Mouse (Mus musculus): ENCODE results near the gene Cecr2.
"Not testable (repeated sequence)": the region's sequence is repeated elsewhere in the genome, so short reads cannot be mapped to it uniquely, and the experiment has no call there.

The Cecr2 gene

DNA sequence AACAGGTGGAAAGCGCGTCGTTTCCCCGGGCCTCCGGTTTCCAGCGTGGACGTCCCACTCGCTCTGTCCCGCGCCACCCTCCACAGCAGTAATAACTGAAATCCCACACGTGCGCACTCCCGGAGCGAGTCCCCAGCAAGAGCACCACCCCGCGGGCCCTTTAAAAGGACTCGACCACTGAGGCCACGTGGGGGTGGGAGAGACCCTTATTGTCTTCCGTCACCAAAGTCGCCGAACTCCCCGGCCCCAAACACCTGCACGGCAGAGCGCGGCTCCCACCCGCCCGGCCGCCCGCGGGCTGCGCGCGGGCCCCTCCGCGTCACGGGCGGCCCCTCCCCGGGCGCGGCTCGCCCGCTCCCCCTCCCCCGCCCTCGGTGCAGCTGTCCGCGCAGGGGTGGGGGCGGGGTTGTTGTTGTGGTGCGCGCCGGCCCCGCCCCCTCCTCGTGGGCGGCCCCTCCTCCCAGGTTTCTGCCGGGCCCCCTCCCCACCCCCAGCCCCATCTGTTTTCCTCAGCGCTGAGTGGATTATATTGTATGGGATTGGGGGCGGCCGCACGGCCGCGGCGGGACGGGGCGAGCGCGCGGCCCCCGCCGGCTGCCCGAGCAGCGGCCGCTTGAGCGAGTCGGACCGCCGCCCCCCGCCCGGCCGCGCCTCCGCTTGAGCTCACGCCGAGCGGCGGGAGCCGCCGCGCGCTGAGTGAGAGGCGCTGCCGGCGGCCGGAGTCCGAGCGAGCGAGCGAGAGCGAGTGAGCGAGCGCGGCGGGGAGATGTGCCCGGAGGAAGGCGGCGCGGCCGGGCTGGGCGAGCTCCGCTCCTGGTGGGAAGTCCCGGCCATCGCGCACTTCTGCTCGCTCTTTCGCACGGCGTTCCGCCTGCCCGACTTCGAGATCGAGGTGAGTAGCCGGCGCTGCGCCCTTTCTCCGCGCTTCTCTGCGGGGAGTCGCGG lies at the start of gene Cecr2:
TSS of gene Cecr2 (plus strand) at position 554 of the 945 bp plus-strand sequence.
- DNase-seq: peak; percentile 76

DNA sequence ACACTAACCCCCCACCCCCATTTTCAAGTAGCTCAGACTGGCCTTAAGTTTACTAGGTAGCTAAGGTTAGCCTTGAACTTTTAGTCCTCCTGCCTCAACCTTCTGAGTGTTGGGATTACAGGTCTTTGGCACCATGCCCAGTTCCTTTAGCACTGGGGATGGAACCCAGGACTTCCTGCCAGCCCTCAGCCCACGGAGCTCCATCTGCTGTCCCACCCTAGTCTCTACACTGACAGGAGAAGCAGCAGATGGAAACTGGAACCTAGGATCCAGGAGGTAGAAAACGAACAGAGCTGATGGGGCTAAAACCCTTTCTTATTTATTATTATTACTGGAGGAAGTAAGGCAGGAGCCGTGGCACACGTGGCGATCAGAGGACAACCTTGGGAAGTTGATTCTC lies 48.6 kb upstream of the Cecr2 start:
- DNase-seq: no peak

DNA sequence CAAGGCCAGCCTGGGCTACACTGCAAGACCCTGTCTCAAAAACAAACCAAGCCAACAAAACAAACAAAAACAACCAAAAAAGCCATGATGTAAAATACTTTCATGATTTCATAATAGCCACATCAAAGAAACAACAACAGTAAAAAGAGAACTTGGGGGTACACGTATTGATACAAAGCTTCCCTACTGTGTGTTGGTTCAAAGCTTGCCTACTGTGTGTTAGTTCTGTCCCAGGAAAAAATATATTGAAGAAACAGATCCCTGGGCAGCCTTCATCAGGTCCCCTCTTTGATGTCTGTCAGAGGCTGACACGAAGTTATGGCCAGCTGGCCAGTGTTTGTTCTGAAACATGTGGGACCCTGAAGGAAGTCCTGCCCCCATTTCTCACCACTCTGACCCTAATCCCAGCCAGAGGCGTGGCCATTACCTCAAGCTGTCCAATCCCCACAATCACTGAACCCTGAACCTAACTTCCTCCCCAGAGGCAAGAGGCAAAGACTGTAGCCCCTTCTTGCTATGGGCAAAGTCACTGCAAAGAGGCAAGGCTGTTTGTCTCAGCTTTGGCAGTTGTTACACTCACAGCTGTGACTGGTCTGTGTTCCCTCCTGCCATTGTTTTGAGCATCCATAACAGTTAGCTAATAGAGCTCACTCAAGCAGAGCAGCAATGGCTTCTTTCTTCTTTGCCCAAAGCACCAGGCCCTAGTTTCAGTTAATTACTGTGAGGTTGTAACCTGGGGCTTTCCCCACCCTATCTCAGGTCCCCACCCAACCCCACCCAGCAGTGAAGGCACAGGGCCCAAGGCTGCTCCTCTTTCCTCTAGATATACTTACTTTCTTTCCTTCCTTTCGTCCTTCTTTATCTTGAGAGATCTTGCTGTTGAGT lies 47.4 kb upstream of the Cecr2 start:
- DNase-seq: no peak

DNA sequence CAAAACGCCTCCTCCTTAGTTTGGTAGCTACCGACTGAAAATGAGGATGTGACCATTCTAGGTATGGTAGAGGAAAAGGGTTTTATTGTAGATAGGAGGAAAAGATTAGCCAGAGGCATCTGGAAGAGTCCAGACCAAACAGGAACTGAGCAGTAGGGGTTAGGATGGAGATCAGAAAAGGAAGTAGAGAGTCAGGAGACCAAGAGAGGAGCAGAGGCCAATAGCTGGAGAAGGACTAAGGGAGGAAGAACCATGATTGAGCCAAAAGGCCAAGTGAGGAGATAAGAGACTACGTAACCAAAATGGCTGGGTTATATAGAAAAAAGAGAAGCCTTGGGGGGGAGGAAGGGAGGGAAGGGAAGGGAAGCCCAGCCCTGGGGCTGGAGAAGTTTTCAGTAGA lies 46.0 kb upstream of the Cecr2 start:
- DNase-seq: no peak

DNA sequence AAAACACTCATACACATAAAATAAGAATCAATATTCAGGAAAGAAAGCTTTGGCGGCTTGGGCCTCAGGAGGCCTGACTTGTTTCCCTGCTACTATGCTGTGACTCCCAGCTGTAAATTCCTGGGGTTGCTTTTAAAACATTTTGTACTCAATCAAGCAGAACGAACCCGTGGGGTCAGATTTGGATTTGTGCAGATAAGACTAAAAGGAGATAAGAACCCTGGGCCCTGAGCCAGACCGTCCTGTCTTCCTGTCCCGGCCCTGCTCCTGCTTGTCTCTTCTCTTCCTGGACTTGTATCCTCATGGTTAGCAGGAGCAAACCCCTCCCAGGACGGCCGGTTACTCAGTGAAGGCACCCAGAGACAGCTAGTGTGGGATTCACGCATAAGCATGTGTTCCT lies 41.1 kb upstream of the Cecr2 start:
- peak; percentile 37 for DNase-seq

DNA sequence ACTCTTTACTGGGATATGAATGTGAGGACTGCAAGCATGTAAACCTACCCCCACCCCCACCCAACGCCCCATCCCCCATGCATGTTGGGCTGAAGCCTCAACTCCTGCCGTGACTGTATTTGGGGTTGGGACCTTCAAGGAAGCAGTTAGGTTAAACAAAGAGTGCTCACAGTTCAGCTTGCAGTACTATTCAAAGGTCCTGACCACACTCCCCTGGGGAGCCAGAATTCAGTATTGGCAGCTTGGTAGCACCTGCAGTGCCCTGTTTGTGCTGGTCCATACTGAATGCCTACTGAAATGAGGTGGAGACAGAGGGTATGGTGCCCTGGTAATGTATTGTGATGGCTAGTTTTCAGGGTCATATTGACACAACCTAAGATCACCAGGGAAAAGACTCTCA lies 39.1 kb upstream of the Cecr2 start:
- DNase-seq: no peak

DNA sequence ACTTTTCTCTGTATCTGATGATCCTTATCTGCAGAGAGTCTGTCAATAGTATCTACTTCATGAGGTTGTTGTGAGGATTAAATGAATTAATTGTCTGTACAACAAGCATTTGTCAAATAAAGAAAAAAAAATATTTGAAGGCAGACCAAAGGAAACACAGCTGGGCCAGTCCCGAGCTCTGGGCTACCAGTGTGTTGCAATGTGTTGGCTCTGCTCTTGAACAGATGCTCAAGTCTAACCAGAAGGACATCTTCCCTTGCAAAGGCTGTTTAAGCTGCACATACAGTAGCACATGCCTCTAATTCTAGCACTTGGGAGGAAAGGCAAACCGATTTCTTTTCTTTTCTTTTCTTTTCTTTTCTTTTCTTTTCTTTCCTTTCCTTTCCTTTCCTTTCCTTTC lies 37.2 kb upstream of the Cecr2 start:
- DNase-seq: no peak

DNA sequence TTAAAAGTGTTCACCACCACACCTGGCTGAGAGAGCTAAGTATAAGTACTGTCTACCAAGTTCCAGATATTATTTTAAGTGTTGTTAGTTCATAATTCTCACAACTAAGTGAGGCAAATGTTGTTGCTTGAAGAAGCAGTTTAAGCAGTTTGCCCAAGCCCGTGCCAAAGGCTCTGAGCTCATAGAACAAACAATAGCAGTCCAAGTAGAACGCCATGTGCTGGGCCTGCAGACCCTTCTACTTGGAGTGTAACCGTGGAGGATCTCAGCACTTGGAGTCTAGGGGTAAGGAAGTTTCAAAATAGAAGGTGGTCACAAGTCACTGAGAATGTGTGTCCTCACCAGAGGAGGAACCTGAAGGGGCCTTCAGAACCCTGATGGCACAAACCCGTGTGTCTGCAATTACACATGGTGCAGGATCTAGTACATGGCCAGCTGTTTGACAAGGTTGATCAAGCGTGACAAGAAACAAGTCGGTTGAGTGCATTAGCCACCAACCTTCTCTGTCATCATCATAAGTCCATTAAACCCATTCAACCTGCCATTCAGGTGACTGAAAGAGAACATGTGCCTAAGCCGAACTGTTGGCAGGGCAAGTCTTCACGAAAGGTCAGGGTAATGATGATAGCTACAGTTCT lies 30.7 kb upstream of the Cecr2 start:
- no peak for DNase-seq

DNA sequence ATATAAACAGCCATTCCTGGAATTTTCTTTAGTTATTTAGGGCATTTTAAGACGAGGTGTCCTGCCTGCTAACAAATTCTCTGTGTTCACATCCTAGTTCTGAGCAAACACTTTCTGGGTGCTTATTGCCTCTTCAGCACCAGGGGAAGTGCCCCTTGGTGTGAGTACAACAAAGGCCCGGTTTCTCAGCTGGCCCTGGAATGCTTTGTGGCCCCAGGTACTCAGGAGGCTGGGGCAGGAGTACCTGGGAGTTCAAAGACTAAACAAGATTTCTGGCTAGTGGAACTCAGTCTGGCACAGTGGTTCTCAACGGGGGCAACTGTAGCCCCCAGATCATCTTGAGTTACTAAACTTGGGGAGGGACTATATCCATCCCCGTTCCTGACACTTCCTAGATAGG lies 26.6 kb upstream of the Cecr2 start:
- no peak for DNase-seq

DNA sequence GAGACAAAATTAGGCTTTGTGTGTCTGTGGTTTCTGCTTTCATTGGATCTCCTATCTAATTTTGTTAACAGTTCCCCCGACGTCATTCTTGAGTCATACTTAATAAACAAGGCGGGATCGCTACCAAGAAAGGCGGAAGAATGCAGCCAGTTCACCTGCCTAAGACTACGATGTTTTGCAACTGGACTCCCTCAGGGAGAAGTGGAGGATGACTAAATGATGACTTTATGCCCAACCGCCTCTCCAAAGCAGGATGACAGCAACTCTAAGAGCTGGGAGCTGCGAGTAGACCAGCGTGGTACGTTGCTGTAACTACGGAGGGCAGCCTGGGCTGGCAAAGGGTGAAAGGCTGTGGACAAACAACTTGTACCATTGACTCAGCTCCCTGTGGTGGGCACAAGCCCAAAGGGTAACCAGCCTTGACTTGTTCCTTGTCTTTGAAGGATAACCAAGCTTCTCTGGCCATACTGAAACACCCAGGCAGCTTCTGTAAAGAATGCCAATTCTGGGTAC lies 24.2 kb upstream of the Cecr2 start:
- no peak for DNase-seq

DNA sequence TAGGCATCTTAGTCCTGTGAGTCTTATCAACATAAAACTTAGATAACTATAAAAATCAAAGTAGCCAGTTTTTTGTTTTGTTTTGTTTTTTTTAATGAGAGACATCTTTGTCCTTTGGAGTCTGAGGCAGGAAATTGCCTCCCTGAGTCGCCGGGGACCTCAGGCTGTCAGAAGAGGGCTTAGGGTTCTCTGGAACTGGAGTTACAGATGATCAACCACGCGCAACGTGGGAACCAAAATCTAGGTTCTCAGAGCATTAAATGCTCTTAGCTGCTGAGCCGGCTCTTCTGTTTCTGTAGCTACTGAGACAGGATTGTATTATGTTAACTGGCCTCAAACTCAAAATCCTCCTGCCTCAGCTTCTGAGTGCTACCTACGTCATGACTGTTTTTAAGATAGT lies 22.4 kb upstream of the Cecr2 start:
- DNase-seq: no peak

DNA sequence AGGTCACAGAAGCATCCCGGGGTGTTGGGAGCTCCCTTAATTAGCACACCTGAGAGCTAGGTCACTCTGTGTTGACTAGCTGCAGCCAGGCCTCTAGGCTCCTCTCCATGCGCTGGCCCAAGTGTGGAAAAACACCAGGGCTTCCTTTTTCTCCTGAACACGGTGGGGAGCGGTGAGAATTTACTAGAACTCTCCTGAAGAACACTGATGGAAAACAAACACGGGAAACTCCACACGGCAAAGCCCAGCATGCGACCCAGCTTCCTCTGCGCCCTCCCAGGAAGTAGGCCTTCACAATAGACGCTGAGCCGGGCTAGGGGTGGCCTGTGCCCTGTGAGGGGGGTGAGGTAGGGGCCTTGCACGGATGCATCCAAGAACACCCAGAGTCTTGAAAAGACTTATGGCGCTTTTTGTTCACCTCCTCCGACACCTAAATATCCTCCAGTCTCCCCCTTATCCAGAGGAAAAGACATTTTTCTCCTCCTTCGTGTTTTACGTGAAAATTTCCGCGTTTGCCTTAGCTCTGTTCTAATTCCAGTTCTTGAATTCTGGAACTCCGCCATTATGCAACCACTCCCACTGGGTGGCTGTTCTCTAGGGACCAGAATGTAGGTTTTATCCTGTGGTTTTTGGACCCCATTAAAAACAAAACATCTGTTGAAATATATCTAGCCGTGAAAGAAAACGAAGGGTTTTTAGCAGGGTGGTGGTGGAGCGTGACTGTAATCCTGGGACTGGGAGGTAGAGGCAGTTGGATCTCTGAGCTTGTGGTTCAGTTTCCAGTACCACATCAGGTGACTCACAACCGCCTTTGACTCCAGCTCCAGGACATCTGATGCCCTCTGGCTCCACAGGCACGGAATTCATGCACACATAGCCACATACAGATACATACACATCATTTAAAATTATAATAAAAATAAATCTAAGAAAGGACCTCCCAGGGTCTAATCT lies 21.5 kb upstream of the Cecr2 start:
- no peak for DNase-seq

DNA sequence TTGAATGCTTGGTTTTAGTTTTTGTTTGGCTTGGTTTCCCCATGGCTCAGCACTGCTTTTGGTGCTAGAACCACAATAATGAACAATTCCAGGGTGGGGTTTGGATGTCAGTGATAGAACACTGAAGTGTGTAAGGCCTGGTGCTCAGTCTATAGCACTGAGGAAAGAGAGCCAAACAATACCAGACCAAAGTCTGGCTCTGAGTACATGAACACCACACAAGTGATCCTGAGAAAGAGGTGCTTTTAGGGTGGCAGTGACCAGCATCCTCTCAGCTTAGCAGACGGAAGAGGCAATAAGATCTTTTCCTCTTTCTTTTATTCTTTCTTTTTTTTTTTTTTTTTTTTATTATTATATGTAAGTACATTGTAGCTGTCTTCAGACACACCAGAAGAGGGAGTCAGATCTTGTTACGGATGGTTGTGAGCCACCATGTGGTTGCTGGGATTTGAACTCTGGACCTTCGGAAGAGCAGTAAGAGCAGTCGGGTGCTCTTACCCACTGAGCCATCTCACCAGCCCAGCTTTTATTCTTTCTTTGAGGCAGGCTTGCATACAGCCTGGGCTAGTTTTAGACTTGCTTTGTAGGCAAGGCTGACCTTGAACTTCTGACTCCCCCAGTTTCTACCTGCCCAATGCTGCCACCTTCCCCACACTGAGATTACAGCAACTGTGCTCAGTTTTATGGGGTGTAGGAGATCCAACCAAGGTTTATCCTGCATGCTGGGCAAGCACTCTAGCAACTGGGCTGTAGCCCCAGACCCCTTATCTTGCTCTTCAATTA lies 18.7 kb upstream of the Cecr2 start:
- DNase-seq: not testable (repeated sequence)

DNA sequence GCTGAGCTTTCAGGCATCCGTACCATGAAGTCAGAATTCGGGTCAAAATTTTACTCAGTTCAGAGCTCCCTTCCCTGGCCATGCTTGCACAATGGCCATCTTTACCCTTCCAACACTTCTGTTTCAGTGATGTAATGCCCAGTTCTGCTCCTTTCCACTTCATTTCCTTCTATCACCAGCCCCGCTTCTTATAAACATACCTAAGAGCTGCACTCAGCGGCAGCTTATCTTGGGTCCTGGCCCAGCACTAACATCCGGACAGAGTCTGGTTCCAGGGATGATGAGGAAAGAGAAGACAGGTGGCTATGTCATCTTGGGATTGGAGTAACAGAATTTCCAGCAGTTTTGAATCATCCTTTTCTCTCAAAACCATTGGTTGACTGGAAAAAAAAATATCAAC lies 18.0 kb upstream of the Cecr2 start:
- no peak for DNase-seq

DNA sequence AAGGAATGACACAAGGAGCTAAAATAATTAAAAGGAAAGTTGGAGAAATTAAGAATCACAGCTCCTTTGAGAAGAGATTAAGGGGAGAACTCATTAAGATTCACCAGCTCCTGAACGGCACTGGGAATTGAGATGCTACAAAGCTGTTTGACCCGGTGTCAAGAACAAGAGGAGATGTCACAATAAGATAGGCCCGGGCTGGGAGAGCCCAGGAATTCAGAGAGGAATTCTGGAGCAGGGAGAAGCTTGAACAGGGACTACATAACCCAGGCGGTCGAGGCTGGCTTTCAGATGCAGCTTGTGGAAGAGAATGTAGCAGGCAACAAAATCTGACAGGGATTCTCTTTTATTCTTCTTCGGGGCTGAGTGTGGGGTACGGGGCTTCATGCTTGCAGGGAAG lies 13.5 kb upstream of the Cecr2 start:
- no peak for DNase-seq

DNA sequence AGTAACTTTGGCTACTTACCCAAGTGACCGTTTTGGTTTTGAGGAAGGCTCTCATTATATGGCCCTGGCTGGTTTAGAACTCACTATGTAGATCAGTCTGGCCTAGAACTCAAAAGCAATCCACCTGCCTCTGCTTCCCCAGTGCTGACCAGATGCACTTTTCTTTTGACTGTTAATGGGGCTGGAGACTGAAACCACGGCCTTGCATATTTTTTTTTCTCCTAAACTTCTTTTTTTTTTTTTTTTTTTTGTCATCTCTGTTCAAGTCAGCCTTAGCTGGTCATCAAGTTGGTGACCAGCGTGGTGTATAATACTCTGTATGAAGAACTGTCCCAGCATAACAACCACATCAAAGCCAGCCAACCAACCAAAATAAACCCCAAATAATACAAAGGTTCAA lies 10.5 kb upstream of the Cecr2 start:
- no peak for DNase-seq

DNA sequence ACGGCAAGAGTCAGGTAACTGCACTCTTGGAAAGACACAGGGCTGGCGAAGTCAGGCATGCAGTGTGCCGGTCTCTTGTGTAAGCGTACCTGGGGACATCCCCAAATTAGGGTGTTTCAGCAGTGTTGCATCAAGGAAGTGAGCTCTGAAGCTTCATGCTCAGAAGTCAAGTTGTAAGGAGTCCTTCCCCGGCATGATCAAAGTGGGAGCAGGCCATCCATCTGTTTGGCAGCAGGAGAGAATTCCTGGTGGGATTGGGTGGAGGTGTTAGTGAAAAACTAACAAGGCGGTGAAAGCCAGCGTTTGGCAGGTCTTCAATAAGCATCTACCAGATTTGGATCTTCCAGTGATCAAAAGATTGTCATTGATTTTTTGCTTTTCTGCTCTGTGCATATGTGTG lies 7.3 kb upstream of the Cecr2 start:
- no peak for DNase-seq

DNA sequence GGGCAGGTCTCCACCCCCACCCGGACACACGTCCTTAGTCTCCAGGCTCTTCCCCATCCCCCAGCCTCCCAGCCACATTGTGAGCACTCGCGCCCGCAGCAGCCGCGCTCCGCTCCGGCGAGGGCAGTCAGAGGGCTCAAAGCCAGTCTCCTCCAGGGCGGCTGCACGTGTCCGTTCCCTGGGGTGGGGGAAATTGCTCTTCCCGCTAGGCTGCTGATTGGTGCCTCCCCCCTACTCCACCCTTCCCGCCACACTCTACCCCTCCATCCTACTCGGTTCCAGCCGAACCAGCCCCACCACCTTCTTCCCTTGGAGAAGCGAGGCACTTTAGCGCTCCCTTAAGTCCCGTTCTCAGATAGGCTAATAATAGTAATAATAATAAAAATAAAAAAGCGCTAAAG lies 754 bp upstream of the Cecr2 start:
- DNase-seq: peak; percentile 70

DNA sequence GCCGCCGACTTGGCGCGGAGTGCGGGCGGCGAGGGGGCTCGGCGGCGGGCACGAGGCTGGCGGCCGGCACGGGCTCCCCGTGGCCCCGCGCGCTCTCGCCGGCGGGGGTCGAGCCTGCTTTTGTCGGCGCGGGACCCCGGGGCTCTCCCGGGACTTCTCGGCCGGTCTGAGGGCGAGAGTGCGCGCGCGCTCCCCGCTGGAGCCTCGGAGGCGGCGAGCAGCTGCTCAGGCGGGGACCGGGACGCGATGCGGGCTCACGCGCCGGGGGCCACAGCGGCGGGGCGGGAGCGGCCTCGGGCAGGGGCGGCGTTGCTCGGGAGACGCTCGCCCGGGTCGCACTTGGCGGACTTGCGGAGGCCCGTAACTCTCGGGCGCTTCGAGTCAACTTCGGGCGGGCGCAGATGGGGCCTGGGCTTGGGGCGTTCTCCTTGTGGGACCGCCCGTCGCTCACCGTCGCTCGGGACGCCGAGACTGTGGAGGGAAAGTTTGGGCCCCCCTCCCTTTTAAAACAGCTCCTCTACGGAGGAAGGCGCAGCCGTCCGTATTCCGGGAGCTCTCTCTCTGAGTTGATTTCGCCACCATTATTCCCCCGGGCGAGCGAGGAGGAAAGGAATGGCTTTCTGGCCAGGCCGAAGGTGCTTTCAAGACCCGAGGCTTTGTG lies 722 bp downstream of the Cecr2 start:
- DNase-seq: peak; percentile 36

DNA sequence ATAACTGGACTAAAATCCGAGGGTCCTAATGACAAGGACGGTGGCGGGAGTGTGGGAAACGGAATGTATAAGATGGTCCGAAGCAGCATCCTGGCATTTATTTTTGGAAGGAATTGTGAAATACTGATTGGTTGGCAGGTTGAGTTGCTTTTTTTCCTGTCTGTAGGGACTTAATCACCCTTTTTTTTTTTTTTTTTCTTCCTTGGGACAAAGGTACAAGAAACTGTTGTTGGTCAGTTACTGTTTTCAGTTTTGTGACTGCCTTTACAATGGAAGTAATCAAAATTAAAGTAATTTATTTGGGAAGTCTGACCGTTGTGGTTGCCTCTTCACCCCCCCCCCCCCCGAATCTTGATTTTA lies 1.2 kb downstream of the Cecr2 start:
- no peak for DNase-seq

DNA sequence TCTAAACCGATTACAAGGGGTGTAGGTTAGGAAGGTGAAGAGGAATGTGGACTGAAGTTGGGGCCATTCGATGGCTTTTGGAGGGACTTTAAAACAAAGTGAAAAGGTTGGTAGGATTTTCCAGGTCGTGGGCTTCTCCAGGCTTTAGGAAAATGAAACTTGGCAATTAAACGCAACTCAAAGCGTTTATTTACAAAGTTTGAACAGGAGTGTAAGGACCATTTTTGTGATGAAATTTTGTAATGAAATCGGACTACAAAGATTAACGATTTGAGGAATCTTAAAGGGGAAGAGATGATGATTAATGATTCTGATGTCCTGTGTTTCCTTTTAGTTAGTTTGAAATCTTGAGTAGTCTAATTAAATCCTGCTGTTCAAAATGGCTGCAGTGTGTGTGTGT lies 1.7 kb downstream of the Cecr2 start:
- no peak for DNase-seq
